Mouse (Mus musculus): ENCODE data around the gene Slc41a2. TPM values are rescaled to one million over a fixed set of nuclear protein-coding genes. Genes with fewer than 3 reads are reported as not detected.

Gene Slc41a2
- polyA plus RNA-seq, 1 experiment from 2014 or later = 4.8 TPM

- Histone ChIP-seq H3K27ac (replicated peaks) (no peak overlapping the region), H3K9ac (no peak overlapping the region), H3K4me1 (replicated peaks) (no peaks in the 10 kb centered on the region), H3K36me3 (no peaks in the 10 kb centered on the region), H3K27me3 (no peaks in the 10 kb centered on the region), H3K4me3 (no peak overlapping the region), H3K9me3 (no peaks in the 10 kb centered on the region), H3K4me2 (no peak overlapping the region)
- WGBS = 92% methylated on average over 14 of the region's 14 CpGs
- ATAC-seq (ENCODE audit: low read depth) = no peak
These were observed 10.9 kb downstream of the Slc41a2 start for GRCm38 (mm10) chr10:83326648-83327285.

GRCm38 (mm10) chr10:83325903-83326302, 11.8 kb downstream of the Slc41a2 start:
- Histone ChIP-seq H3K9me3 (no peaks in the 10 kb centered on the region), H3K9ac (no peak overlapping the region), H3K4me1 (replicated peaks) (no peaks in the 10 kb centered on the region), H3K4me3 (no peak overlapping the region), H3K4me2 (no peak overlapping the region), H3K27ac (replicated peaks) (no peak overlapping the region), H3K27me3 (no peaks in the 10 kb centered on the region), H3K36me3 (no peaks in the 10 kb centered on the region)
- 90% methylated on average over 1 of the region's 1 CpGs for WGBS
- no peak for ATAC-seq (ENCODE audit: low read depth)

- no peak for ATAC-seq (ENCODE audit: low read depth)
- no peaks in the 10 kb centered on the region for H3K4me1 ChIP-seq (replicated peaks)
- H3K4me2 ChIP-seq = no peak overlapping the region
- no peak overlapping the region for H3K9ac ChIP-seq
- H3K9me3 ChIP-seq = no peaks in the 10 kb centered on the region
- no peak overlapping the region for H3K27ac ChIP-seq (replicated peaks)
- H3K36me3 ChIP-seq = no peaks in the 10 kb centered on the region
- 86% methylated on average over 3 of the region's 3 CpGs for WGBS
- H3K4me3 ChIP-seq = no peak overlapping the region
- H3K27me3 ChIP-seq = no peaks in the 10 kb centered on the region
These were observed 12.8 kb downstream of the Slc41a2 start for GRCm38 (mm10) chr10:83324871-83325270.

DNA sequence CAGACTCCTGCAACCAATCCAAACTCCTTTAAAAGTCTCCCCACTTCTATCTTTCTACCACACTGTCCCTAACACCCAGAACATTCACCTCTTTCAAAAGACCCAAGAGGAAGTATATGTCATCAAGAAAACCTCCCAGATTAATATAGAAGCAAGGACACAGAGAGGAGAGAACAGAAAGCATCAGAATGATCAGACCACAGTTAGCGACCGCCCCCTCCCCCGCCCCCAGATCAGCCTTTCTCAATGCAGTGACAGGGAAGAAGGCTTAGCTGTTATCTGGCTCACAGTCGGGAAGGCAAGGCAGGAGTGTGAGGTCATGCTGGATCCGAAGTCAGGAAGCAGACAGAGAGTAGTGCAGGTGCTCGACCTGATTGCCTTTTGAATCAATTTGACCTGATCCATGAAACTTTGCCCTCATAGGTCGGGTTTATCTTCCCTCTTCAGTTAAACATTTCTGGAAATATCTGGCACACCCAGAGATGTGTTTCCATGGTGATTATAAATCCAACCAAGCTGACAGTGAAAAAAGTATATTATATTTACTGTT, 15.1 kb downstream of the Slc41a2 start:
- H3K27ac ChIP-seq (replicated peaks) = no peak overlapping the region
- no peaks in the 10 kb centered on the region for H3K9me3 ChIP-seq
- H3K36me3 ChIP-seq = no peaks in the 10 kb centered on the region
- 62% methylated on average over 7 of the region's 7 CpGs for WGBS
- H3K4me2 ChIP-seq = no peak overlapping the region
- H3K27me3 ChIP-seq = no peaks in the 10 kb centered on the region
- H3K9ac ChIP-seq = no peak overlapping the region
- H3K4me3 ChIP-seq = no peak overlapping the region
- no peak for ATAC-seq (ENCODE audit: low read depth)
- H3K4me1 ChIP-seq (replicated peaks) = no peaks in the 10 kb centered on the region

DNA sequence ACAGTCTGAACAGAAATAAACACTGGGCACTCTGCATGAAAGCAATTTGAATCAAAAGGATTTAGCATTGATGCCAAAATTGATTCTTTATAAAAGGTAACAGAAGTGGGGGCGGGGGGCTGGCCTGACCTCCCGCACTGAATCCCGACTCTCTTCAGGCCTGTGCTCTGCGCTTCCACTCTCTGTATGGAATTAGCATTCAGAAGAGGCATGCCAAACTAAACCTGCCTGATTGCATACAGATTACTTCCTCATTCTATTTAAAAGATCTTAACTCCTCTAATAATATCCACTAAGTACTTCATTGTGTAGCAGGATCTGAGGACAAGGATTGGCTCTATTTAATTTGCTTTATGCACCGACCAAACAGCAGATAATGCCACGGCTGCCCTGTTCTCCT, 16.2 kb downstream of the Slc41a2 start:
- Histone ChIP-seq H3K4me2 (no peak overlapping the region), H3K9me3 (no peaks in the 10 kb centered on the region), H3K4me3 (no peak overlapping the region), H3K9ac (no peak overlapping the region), H3K4me1 (replicated peaks) (no peaks in the 10 kb centered on the region), H3K36me3 (no peaks in the 10 kb centered on the region), H3K27me3 (no peaks in the 10 kb centered on the region), H3K27ac (replicated peaks) (no peak overlapping the region)
- no peak for ATAC-seq (ENCODE audit: low read depth)
- WGBS = 74% methylated on average over 6 of the region's 6 CpGs

DNA sequence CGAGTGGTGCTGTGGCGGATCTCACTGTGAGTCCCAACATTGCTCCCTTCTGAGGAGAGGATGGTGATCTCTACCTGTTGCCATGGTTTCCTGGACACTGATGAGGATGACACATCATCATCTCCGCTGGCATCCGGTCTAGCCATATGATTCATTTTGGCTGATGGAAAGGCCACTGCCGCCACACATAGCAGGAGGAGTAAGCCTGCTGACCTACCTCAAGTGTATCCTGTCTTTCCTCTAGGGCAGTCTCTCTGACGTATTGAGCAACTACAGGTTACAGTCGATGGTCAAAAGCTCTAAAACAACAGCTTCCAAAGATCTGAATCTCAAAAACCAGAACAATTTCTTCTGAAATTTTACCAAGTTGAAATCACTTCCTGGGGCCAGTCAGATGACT, 16.8 kb downstream of the Slc41a2 start:
- no peak overlapping the region for H3K9ac ChIP-seq
- no peaks in the 10 kb centered on the region for H3K27me3 ChIP-seq
- ATAC-seq (ENCODE audit: low read depth) = no peak
- H3K4me1 ChIP-seq (replicated peaks) = no peaks in the 10 kb centered on the region
- no peaks in the 10 kb centered on the region for H3K36me3 ChIP-seq
- H3K4me2 ChIP-seq = no peak overlapping the region
- no peaks in the 10 kb centered on the region for H3K9me3 ChIP-seq
- H3K4me3 ChIP-seq = no peak overlapping the region
- WGBS = 93% methylated on average over 7 of the region's 7 CpGs
- H3K27ac ChIP-seq (replicated peaks) = no peak overlapping the region

GRCm38 (mm10) chr10:83320396-83320795, 17.3 kb downstream of the Slc41a2 start:
- Histone ChIP-seq H3K36me3 (no peaks in the 10 kb centered on the region), H3K9ac (no peak overlapping the region), H3K4me3 (no peak overlapping the region), H3K9me3 (no peaks in the 10 kb centered on the region), H3K4me2 (no peak overlapping the region), H3K27ac (replicated peaks) (no peak overlapping the region), H3K27me3 (no peaks in the 10 kb centered on the region), H3K4me1 (replicated peaks) (no peaks in the 10 kb centered on the region)
- 89% methylated on average over 6 of the region's 6 CpGs for WGBS
- ATAC-seq (ENCODE audit: low read depth) = no peak

DNA sequence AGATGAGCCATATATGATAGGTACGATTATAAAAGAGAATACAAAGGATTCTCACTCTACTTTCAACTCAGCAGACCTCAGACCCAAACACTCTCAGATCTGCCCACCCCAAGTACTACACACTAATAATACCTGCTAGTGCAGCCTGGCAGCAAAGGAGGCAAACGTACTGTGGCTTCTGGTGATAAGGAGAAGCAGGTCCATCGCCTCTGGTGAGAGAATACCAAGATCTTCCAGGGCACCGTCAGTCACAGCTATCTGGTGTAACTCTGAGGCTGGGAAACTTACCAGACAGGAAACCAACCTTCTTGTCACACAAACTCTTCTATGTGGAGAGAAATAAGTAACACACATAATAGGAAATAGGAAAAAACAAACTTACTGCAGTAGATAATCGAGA, 24.6 kb downstream of the Slc41a2 start:
- no peaks in the 10 kb centered on the region for H3K9me3 ChIP-seq
- WGBS = 84% methylated on average over 5 of the region's 5 CpGs
- no peaks in the 10 kb centered on the region for H3K36me3 ChIP-seq
- no peak overlapping the region for H3K9ac ChIP-seq
- H3K4me3 ChIP-seq = no peak overlapping the region
- H3K4me1 ChIP-seq (replicated peaks) = no peaks in the 10 kb centered on the region
- H3K27ac ChIP-seq (replicated peaks) = no peak overlapping the region
- no peak for ATAC-seq (ENCODE audit: low read depth)
- H3K27me3 ChIP-seq = no peaks in the 10 kb centered on the region
- no peak overlapping the region for H3K4me2 ChIP-seq

DNA sequence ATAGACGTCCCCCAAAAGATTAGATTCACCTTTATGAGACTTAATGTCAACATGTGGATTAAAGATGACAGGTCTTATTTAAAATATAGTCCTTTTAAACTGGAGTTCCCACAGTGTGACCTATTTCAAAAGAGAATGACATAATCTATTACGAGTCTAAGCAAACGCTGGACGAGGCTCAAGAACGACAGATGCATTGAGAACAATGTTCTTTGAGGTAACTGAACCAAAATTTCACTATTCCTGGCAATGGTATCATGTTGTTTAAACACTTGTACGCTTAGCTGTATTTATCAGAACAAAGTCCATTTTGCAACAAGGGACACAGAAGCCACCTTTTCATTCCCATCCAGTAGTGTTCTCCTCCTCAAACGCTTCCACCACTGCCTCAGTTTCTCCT, 27.3 kb downstream of the Slc41a2 start:
- Histone ChIP-seq H3K4me2 (no peak overlapping the region), H3K4me3 (no peak overlapping the region), H3K27ac (replicated peaks) (no peak overlapping the region), H3K36me3 (no peaks in the 10 kb centered on the region), H3K27me3 (no peaks in the 10 kb centered on the region), H3K4me1 (replicated peaks) (no peaks in the 10 kb centered on the region), H3K9ac (no peak overlapping the region), H3K9me3 (no peaks in the 10 kb centered on the region)
- WGBS = 90% methylated on average over 7 of the region's 7 CpGs
- no peak for ATAC-seq (ENCODE audit: low read depth)

GRCm38 (mm10) chr10:83301687-83302086, 36.0 kb downstream of the Slc41a2 start:
- Histone ChIP-seq H3K4me3 (no peak overlapping the region), H3K27me3 (no peaks in the 10 kb centered on the region), H3K9me3 (no peaks in the 10 kb centered on the region), H3K27ac (replicated peaks) (no peak overlapping the region), H3K4me2 (no peak overlapping the region), H3K36me3 (no peaks in the 10 kb centered on the region), H3K9ac (no peak overlapping the region), H3K4me1 (replicated peaks) (no peaks in the 10 kb centered on the region)
- WGBS = 82% methylated on average over 4 of the region's 4 CpGs
- no peak for ATAC-seq (ENCODE audit: low read depth)

DNA sequence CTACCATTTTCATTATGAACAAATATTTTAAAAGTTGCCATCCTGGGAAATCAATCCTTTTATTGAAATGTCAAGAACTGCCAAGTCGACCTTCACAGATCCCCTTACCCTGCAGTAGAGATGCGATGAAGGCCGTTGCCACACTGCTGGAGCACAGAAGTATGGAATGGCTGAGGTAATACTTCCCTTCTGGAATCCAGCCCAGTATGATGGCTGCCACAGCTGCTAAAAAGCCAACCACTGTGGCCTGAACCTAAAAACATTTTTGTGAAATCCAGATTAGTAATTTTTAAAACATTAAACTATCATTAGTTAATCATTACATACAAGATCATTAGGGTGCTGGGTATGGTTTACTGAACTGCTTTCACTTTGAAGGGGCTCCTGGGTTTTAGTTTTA, 36.6 kb downstream of the Slc41a2 start:
- WGBS = 86% methylated on average over 3 of the region's 3 CpGs
- Histone ChIP-seq H3K9ac (no peak overlapping the region), H3K4me2 (no peak overlapping the region), H3K4me1 (replicated peaks) (no peaks in the 10 kb centered on the region), H3K4me3 (no peak overlapping the region), H3K27me3 (peaks cover 2% of the 10 kb centered on the region; the same call in 1 of the 2 replicates), H3K9me3 (no peaks in the 10 kb centered on the region), H3K27ac (replicated peaks) (no peak overlapping the region), H3K36me3 (no peaks in the 10 kb centered on the region)
- ATAC-seq (ENCODE audit: low read depth) = no peak

- 86% methylated on average over 4 of the region's 4 CpGs for WGBS
- no peak for ATAC-seq (ENCODE audit: low read depth)
- Histone ChIP-seq H3K27ac (replicated peaks) (no peak overlapping the region), H3K4me3 (no peak overlapping the region), H3K9me3 (no peaks in the 10 kb centered on the region), H3K4me1 (replicated peaks) (0 out of 2 replicates have a peak, but pooled peaks cover 4% of the 10 kb centered on the region), H3K4me2 (no peak overlapping the region), H3K27me3 (peaks cover 5% of the 10 kb centered on the region; the same call in 1 of the 2 replicates), H3K9ac (no peak overlapping the region), H3K36me3 (no peaks in the 10 kb centered on the region)
These were observed 40.7 kb downstream of the Slc41a2 start for GRCm38 (mm10) chr10:83297017-83297416.

- Histone ChIP-seq H3K9me3 (no peaks in the 10 kb centered on the region), H3K27me3 (peaks cover 5% of the 10 kb centered on the region; the same call in 1 of the 2 replicates), H3K9ac (no peak overlapping the region), H3K4me3 (no peak overlapping the region), H3K27ac (replicated peaks) (no peak overlapping the region), H3K36me3 (no peaks in the 10 kb centered on the region), H3K4me2 (no peak overlapping the region), H3K4me1 (replicated peaks) (0 out of 2 replicates have a peak, but pooled peaks cover 4% of the 10 kb centered on the region)
- 36% methylated on average over 9 of the region's 9 CpGs for WGBS
- no peak for ATAC-seq (ENCODE audit: low read depth)
These were observed 42.9 kb downstream of the Slc41a2 start for GRCm38 (mm10) chr10:83294746-83295145.
